Mouse (Mus musculus): ENCODE data around the gene Sipa1l1. TPM values are rescaled to one million over a fixed set of nuclear protein-coding genes. Genes with fewer than 3 reads are reported as not detected.

Gene Sipa1l1
- polyA plus RNA-seq, 1 experiment, result 12.0 TPM

GRCm38 (mm10) chr12:82448129-82448815 is 279.2 kb downstream of the Sipa1l1 start:
- H3K9me3 ChIP-seq, result no peaks in the 10 kb centered on the region
- H3K27me3 ChIP-seq (replicated peaks), result no peaks in the 10 kb centered on the region
- no peak for TF ChIP-seq FLI1 (IDR thresholded peaks at IDR 0.05; ENCODE audit: low read length)
- TF ChIP-seq GATA1 (IDR thresholded peaks at IDR 0.05; ENCODE audit: borderline replicate concordance, low read length), result no peak
- H3K4me1 ChIP-seq, result peaks cover 55% of the 10 kb centered on the region
- H3K4me3 ChIP-seq (replicated peaks), result no peak overlapping the region
- H3K36me3 ChIP-seq (replicated peaks; ENCODE audit: low read length), result peaks cover 74% of the 10 kb centered on the region

- TF ChIP-seq GATA1 (IDR thresholded peaks at IDR 0.05; ENCODE audit: borderline replicate concordance, low read length), result no peak
- no peak for TF ChIP-seq FLI1 (IDR thresholded peaks at IDR 0.05; ENCODE audit: low read length)
- Histone ChIP-seq H3K4me1 (peaks cover 59% of the 10 kb centered on the region), H3K9me3 (no peaks in the 10 kb centered on the region), H3K36me3 (replicated peaks; ENCODE audit: low read length) (peaks cover 37% of the 10 kb centered on the region), H3K27me3 (replicated peaks) (no peaks in the 10 kb centered on the region), H3K4me3 (replicated peaks) (no peak overlapping the region)
Observed at GRCm38 (mm10) chr12:82452428-82452827, 283.3 kb downstream of the Sipa1l1 start.

- peaks cover 47% of the 10 kb centered on the region for H3K4me1 ChIP-seq
- TF ChIP-seq FLI1 (IDR thresholded peaks at IDR 0.05; ENCODE audit: low read length), result no peak
- no peak for TF ChIP-seq GATA1 (IDR thresholded peaks at IDR 0.05; ENCODE audit: borderline replicate concordance, low read length)
- H3K36me3 ChIP-seq (replicated peaks; ENCODE audit: low read length), result peaks cover 17% of the 10 kb centered on the region
- no peaks in the 10 kb centered on the region for H3K9me3 ChIP-seq
- peaks cover 2% of the 10 kb centered on the region for H3K27me3 ChIP-seq (replicated peaks)
- H3K4me3 ChIP-seq (replicated peaks), result no peak overlapping the region
Observed at GRCm38 (mm10) chr12:82454415-82454814, 285.3 kb downstream of the Sipa1l1 start.

- TF ChIP-seq FLI1 (IDR thresholded peaks at IDR 0.05; ENCODE audit: low read length) (no peak), GATA1 (IDR thresholded peaks at IDR 0.05; ENCODE audit: borderline replicate concordance, low read length) (no peak)
- Histone ChIP-seq H3K4me3 (replicated peaks) (no peak overlapping the region), H3K27me3 (replicated peaks) (peaks cover 2% of the 10 kb centered on the region)
Observed at GRCm38 (mm10) chr12:82455700-82456413, 286.7 kb downstream of the Sipa1l1 start.

GRCm38 (mm10) chr12:82456414-82456805 is 287.3 kb downstream of the Sipa1l1 start:
- Histone ChIP-seq H3K9me3 (no peaks in the 10 kb centered on the region), H3K4me3 (replicated peaks) (no peak overlapping the region), H3K27me3 (replicated peaks) (peaks cover 2% of the 10 kb centered on the region), H3K36me3 (replicated peaks; ENCODE audit: low read length) (peaks cover 7% of the 10 kb centered on the region), H3K4me1 (peaks cover 33% of the 10 kb centered on the region)
- TF ChIP-seq GATA1 (IDR thresholded peaks at IDR 0.05; ENCODE audit: borderline replicate concordance, low read length) (no peak), FLI1 (IDR thresholded peaks at IDR 0.05; ENCODE audit: low read length) (no peak)

More at GRCm38 (mm10) chr12:82455700-82456413, 286.7 kb downstream of the Sipa1l1 start:
- Histone ChIP-seq H3K4me1 (peaks cover 38% of the 10 kb centered on the region), H3K36me3 (replicated peaks; ENCODE audit: low read length) (peaks cover 7% of the 10 kb centered on the region), H3K9me3 (no peaks in the 10 kb centered on the region)

DNA sequence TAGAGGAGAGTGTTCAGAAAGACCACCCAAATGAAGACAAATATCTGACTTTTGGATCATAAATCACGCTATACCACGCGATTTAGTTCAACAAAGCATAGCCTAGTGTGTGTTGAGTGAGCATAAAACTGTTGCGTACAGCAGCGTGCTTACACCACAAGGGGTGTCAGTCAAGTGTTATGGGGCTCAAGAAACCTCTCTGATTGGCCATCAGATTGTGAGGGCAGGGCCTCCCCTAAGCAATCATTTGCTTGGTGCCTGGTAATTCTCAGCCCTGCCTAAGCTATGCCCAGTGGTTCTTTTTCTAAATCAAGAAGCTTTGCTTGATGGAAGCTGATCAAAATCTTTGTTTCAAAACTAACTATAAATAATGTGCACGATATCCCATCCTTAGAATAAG is 288.5 kb downstream of the Sipa1l1 start:
- no peak overlapping the region for H3K4me3 ChIP-seq (replicated peaks)
- TF ChIP-seq FLI1 (IDR thresholded peaks at IDR 0.05; ENCODE audit: low read length) (no peak), GATA1 (IDR thresholded peaks at IDR 0.05; ENCODE audit: borderline replicate concordance, low read length) (no peak)
- no peaks in the 10 kb centered on the region for H3K9me3 ChIP-seq
- peaks cover 21% of the 10 kb centered on the region for H3K4me1 ChIP-seq
- H3K27me3 ChIP-seq (replicated peaks), result peaks cover 2% of the 10 kb centered on the region
- peaks cover 1% of the 10 kb centered on the region for H3K36me3 ChIP-seq (replicated peaks; ENCODE audit: low read length)

DNA sequence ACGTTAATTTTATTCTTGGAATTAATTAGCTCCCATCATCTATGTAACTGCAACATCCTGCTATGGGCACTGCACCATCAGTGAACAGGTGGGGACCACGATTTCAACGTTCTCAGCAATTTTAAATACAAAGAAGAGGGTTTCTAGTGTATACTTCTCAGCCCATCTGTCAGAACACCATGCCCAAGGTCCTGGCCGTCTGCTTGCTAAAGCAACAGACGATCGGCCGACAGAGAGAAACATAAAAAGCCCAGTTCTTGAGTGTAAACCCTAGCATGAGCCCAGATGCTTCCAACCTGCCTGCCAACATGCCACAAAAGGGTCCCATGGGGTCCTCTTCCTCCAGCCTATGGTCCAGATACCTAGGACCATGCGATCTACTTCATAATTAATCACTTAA is 288.9 kb downstream of the Sipa1l1 start:
- Histone ChIP-seq H3K27me3 (replicated peaks) (peaks cover 2% of the 10 kb centered on the region), H3K36me3 (replicated peaks; ENCODE audit: low read length) (no peaks in the 10 kb centered on the region), H3K4me1 (peaks cover 21% of the 10 kb centered on the region), H3K9me3 (no peaks in the 10 kb centered on the region), H3K4me3 (replicated peaks) (no peak overlapping the region)
- TF ChIP-seq GATA1 (IDR thresholded peaks at IDR 0.05; ENCODE audit: borderline replicate concordance, low read length) (no peak), FLI1 (IDR thresholded peaks at IDR 0.05; ENCODE audit: low read length) (no peak)

GRCm38 (mm10) chr12:82467234-82467633 is 298.1 kb downstream of the Sipa1l1 start:
- Histone ChIP-seq H3K27me3 (replicated peaks) (peaks cover 26% of the 10 kb centered on the region), H3K4me3 (replicated peaks) (no peak overlapping the region), H3K9me3 (no peaks in the 10 kb centered on the region), H3K36me3 (replicated peaks; ENCODE audit: low read length) (no peaks in the 10 kb centered on the region), H3K4me1 (peaks cover 19% of the 10 kb centered on the region)
- no peak for TF ChIP-seq GATA1 (IDR thresholded peaks at IDR 0.05; ENCODE audit: borderline replicate concordance, low read length)
- TF ChIP-seq FLI1 (IDR thresholded peaks at IDR 0.05; ENCODE audit: low read length), result no peak

GRCm38 (mm10) chr12:82467641-82468040 is 298.5 kb downstream of the Sipa1l1 start:
- peaks cover 20% of the 10 kb centered on the region for H3K4me1 ChIP-seq
- H3K27me3 ChIP-seq (replicated peaks), result peaks cover 26% of the 10 kb centered on the region
- H3K9me3 ChIP-seq, result no peaks in the 10 kb centered on the region
- no peaks in the 10 kb centered on the region for H3K36me3 ChIP-seq (replicated peaks; ENCODE audit: low read length)
- TF ChIP-seq FLI1 (IDR thresholded peaks at IDR 0.05; ENCODE audit: low read length), result no peak
- no peak for TF ChIP-seq GATA1 (IDR thresholded peaks at IDR 0.05; ENCODE audit: borderline replicate concordance, low read length)
- no peak overlapping the region for H3K4me3 ChIP-seq (replicated peaks)

DNA sequence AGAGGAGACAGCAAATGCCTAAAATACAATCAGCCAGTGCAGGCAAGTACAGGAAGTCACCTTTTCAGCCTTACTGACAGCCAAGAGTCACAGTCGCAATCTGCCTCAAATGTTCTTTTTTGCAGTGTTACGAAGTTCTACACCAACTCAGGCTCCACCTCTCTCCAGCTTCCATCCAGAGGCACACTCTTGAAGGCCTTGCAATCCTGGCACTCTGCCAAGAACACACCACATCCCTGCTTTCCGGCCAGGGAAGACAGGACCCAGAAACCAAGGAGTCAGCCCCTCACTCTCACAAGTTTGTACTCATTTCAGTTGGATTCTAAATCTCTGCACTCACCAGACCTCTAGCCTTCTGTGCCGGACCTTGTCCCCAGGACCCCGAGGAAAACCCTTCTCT is 299.3 kb downstream of the Sipa1l1 start:
- Histone ChIP-seq H3K4me3 (replicated peaks) (no peak overlapping the region), H3K27me3 (replicated peaks) (peaks cover 26% of the 10 kb centered on the region), H3K36me3 (replicated peaks; ENCODE audit: low read length) (no peaks in the 10 kb centered on the region), H3K4me1 (peaks cover 27% of the 10 kb centered on the region), H3K9me3 (no peaks in the 10 kb centered on the region)
- no peak for TF ChIP-seq FLI1 (IDR thresholded peaks at IDR 0.05; ENCODE audit: low read length)
- TF ChIP-seq GATA1 (IDR thresholded peaks at IDR 0.05; ENCODE audit: borderline replicate concordance, low read length), result no peak
